Mouse (Mus musculus): Measurements from ENCODE around the gene Acap2.

DNA sequence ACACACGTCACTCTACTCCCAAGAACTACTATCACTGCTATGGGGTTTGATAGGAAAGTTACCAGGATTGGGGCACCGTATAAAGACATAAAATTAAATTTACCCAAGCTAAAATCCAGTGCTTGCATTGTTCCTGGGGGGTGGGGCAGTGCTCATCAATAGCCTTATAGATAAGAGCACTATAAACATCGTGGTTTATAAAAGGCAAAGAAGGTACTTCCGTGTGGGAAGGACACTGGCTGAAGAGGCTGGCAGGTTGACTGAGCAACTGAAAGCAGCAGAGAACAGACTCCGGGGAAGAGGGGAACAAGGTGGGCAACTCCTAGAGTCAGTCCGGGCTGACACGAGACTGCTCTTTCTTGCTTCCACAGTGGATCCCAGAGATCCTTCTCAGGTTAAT is 33.1 kb downstream of the Acap2 start:
- TF ChIP-seq EP300 (IDR thresholded peaks at IDR 0.05; ENCODE audit: low read depth), result no peak
- no peak for TF ChIP-seq CTCF (IDR thresholded peaks at IDR 0.05; ENCODE audit: low read depth)
